Mouse (Mus musculus) mature B cell (primary cell): ENCODE results near the gene Abcd1.
"Not testable (repeated sequence)": the region's sequence is repeated elsewhere in the genome, so short reads cannot be mapped to it uniquely, and the experiment has no call there.

Experiments used
- in situ Hi-C: fragments of 300-500 bp; cut with MboI; formaldehyde crosslinking; loops from 2 replicates; pipeline ENCODE4 v1.14.3; 2019

The Abcd1 gene

GRCm38 (mm10) chrX:73739841-73740240 lies 23.4 kb downstream of the Abcd1 start:
- in situ Hi-C loops: not testable (repeated sequence)

DNA sequence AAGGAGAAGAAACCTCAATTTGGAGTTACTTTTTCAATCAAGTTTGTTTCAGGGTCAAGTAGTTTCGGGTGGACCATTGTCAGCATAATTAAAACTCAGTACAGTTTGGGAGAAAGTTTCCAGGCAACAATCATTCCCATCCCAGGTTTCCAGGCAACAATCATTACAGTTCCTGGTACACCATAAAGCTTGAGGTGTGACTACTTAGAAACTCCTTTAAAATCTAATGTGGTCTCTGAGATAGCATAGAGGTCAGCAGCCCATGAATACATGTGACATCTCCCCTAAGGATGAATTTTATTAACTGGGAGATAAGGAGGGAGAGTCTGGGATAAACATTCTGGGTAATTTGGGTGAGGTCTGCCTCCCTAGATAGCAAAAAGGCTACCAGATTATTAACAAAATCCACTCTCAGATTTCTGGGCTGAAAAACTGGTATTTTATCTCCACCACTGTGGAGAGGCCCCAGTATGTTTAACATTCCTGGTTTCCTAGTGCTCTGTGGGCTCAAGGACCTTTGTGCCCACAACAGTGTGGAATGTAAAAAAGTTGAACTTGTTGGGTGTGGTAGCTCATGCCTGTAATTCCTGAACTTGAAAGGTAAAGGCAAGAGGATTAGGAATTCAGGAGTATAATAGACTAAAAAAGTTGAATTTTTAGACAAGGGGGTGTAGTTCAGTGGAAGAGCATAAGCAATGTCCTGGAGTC lies 28.5 kb downstream of the Abcd1 start:
- in situ Hi-C loops: no loop called here

GRCm38 (mm10) chrX:73748977-73749376 lies 32.6 kb downstream of the Abcd1 start:
- in situ Hi-C loops: no loop called here

DNA sequence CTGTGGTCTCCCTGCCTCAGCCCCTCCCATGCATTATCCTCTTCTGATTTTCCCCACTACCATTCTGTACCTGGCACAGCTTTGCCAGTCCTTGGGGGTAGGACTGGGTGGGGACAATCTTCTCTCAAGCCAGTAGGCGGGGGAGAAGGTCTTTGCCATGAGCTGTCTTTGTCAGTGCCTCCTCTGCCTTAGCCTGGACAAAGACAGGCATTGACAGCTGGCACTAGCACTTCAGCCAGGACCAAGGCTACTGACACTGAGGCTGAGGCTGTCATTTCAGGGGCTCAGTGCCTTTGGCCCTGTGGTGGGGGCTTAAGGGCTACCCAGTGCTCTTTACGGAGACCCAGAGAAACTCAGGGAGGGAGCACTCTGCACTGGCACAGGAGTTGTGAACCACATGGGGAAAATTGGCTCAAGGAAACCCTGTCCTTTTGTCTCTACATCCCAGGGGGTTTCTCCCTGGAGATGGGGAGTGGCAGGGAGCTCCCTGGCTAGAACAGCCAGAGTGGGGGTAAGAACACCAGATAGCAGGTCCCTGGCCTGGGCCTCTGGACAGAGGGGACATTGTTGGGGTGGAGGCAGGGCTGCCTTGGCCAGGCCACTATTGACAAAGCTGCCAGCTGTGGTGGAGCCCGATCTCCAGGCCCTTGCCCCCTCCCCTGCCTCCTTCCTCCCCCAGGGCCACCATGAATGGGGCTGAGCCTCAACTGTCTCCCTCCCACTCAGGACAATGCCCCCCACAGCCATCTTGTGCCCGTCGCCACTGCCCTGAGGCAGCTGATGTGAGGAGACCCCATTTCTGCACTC lies 40.1 kb downstream of the Abcd1 start, which contains the start of gene Plxnb3:
TSS of gene Plxnb3 (plus strand) at position 757 of the 807 bp plus-strand sequence.
- in situ Hi-C loops: no loop called here

- in situ Hi-C loops: no loop called here
These were observed 42.4 kb downstream of the Abcd1 start for GRCm38 (mm10) chrX:73758611-73759290.

- in situ Hi-C loops: no loop called here
These were observed 48.9 kb downstream of the Abcd1 start for GRCm38 (mm10) chrX:73765311-73765710.

- in situ Hi-C loops: no loop called here
These were observed 50.9 kb downstream of the Abcd1 start for GRCm38 (mm10) chrX:73767267-73767666.

- in situ Hi-C loops: no loop called here
These were observed 57.9 kb downstream of the Abcd1 start, which contains the start of gene Srpk3 for GRCm38 (mm10) chrX:73774168-73774760. TSS of gene Srpk3 (plus strand) at chrX:73774405.

GRCm38 (mm10) chrX:73774802-73775483 lies 58.5 kb downstream of the Abcd1 start:
- in situ Hi-C loops: loop anchor here (25.0 kb wide), 1 partner anchor 637 kb away; no protein-coding TSS in a partner anchor

GRCm38 (mm10) chrX:73782227-73782626 lies 65.8 kb downstream of the Abcd1 start:
- in situ Hi-C loops: loop anchor here (25.0 kb wide), 1 partner anchor 630 kb away; no protein-coding TSS in a partner anchor

- in situ Hi-C loops: loop anchor here (25.0 kb wide), 1 partner anchor 627 kb away; no protein-coding TSS in a partner anchor
These were observed 69.3 kb downstream of the Abcd1 start for GRCm38 (mm10) chrX:73785666-73786065.

DNA sequence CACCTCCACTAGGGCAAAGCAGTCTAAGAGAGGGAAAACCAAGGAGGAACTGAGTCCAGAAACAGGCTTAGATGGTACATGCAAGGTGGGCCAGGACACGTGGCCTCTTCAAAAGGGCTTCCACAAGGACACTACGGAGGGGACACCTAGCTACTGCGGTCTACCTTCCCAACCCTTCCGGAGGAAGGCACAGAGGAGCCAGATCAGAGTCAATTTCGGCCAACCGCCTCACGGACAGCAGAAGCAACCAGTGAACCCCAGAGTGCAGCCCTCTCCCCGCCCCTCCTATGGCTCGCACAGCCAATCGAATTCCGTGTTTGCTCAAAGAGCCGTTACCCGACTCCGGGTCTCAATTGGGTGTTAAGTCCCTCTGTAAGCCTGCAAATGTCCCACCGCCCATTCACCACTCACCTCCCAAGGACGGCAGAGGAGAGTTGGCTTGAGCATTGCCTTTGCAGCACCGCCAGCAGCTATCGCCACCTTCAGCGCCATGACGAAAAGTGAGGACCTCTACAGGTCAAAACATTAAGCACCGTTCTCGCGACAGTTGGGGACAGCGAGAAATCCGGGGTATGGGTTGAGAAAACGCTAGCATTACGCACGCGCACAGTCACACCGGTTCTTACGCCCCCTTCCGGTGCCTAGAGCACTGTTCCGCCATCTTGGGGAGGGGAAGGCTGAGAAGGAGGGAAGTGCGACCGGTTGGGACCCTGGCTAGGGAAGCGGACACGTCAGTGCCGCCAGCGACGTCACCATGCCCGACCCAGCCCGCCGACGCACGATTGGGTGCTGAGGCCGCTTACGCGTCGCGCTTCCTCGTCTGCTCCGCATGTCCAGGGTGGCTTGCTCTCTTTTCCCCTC lies 70.2 kb downstream of the Abcd1 start, which contains the start of the genes Idh3g and Ssr4:
TSS of gene Idh3g (minus strand) at position 534 of the 861 bp plus-strand sequence.
TSS of gene Ssr4 (plus strand) at position 665 of the 861 bp plus-strand sequence.
- in situ Hi-C loops: loop anchor here (25.0 kb wide), 1 partner anchor 626 kb away; no protein-coding TSS in a partner anchor

DNA sequence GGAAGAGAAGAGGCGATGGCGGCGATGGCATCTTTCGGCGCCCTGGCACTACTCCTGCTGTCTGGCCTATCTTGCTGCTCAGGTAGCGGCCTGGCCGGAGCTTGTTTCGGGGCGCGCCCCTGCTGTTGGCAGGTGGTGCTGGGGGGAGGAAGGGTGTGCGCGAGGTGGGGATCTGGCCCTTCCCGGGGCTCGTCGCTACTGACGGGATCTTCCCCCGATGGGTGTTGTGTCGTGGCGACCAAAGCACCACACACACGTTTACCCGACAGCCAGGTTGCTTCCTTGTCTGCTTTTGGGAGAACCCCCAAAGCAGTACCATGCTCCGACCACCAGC lies 70.8 kb downstream of the Abcd1 start:
- in situ Hi-C loops: loop anchor here (25.0 kb wide), 1 partner anchor 625 kb away; no protein-coding TSS in a partner anchor
